Mouse (Mus musculus) urinary bladder, adult 18-20 months (tissue): ENCODE measurements around the gene Nrxn3.

ENCODE experiments used
- DNase-seq, 2 experiments: peaks; one replicate each; pipeline ENCODE4 v3.0.0; 2022; ENCODE audit warnings: low spot score in 2 of 2, mixed read lengths in 2 of 2

The Nrxn3 gene

GRCm38 (mm10) chr12:90281236-90281635 is 1558.6 kb downstream of the Nrxn3 start:
- DNase-seq: no peak

- DNase-seq: no peak
These were observed 1560.3 kb downstream of the Nrxn3 start for GRCm38 (mm10) chr12:90283022-90283421.

- no peak for DNase-seq
These were observed 1580.0 kb downstream of the Nrxn3 start for GRCm38 (mm10) chr12:90302671-90303070.

- no peak for DNase-seq
These were observed 1609.1 kb downstream of the Nrxn3 start for GRCm38 (mm10) chr12:90331806-90332205.

GRCm38 (mm10) chr12:90332459-90332858 is 1609.8 kb downstream of the Nrxn3 start:
- DNase-seq: no peak

- no peak for DNase-seq
These were observed 1615.0 kb downstream of the Nrxn3 start for GRCm38 (mm10) chr12:90337496-90338228.

GRCm38 (mm10) chr12:90338229-90338557 is 1615.5 kb downstream of the Nrxn3 start:
- no peak for DNase-seq
